Mouse (Mus musculus) heart, adult 2 months (tissue): Measurements from ENCODE around the gene Lsm14a.

Experiments
- CTCF ChIP-seq: fragments of 200-600 bp; IDR thresholded peaks from 2 replicates; pipeline ENCODE4 v1.8.1; 2022; ENCODE audit warnings: antibody characterized with exemption, mild to moderate bottlenecking, moderate library complexity
- EP300 ChIP-seq: fragments of 200-500 bp; IDR thresholded peaks from 2 replicates; pipeline ENCODE4 v1.6.1; 2011; ENCODE audit warnings: low read depth, low read length, control low read depth; ENCODE audit not compliant: insufficient read depth
- POLR2A ChIP-seq: fragments of 200-500 bp; IDR thresholded peaks from 2 replicates; pipeline ENCODE4 v1.6.1; 2011; ENCODE audit warnings: mild to moderate bottlenecking, low read depth, low read length, control low read depth; ENCODE audit not compliant: insufficient read depth

GRCm38 (mm10) chr7:34319957-34320356, 73.2 kb downstream of the Lsm14a start:
- TF ChIP-seq CTCF, result no peak
- no peak for TF ChIP-seq EP300
- TF ChIP-seq POLR2A, result no peak
